Mouse (Mus musculus): ENCODE measurements around the gene Prr5. TPM values are rescaled to one million over a fixed set of nuclear protein-coding genes. Genes with fewer than 3 reads are reported as not detected.
A peak's percentile ranks its signal among the peaks of the same experiment; 100 is the strongest.

Gene Prr5
- total RNA-seq, 2 experiments from 2014 or later = 3.9 to 4.1 TPM

GRCm38 (mm10) chr15:84680545-84681454, 11.4 kb downstream of the Prr5 start:
- peak; percentile 92 for DNase-seq

GRCm38 (mm10) chr15:84681455-84682193, 12.2 kb downstream of the Prr5 start:
- peak; percentile 66 for DNase-seq

GRCm38 (mm10) chr15:84682206-84682605, 12.8 kb downstream of the Prr5 start:
- DNase-seq = no peak

GRCm38 (mm10) chr15:84682821-84683220, 13.4 kb downstream of the Prr5 start:
- DNase-seq = no peak

GRCm38 (mm10) chr15:84684520-84684919, 15.1 kb downstream of the Prr5 start:
- no peak for DNase-seq

- DNase-seq = no peak
Observed at GRCm38 (mm10) chr15:84685417-84685816, 16.0 kb downstream of the Prr5 start.

GRCm38 (mm10) chr15:84687904-84688303, 18.5 kb downstream of the Prr5 start:
- peak; percentile 31 for DNase-seq

- no peak for DNase-seq
Observed at GRCm38 (mm10) chr15:84689356-84689755, 19.9 kb downstream of the Prr5 start.

- no peak for DNase-seq
Observed at GRCm38 (mm10) chr15:84691513-84691912, 22.1 kb downstream of the Prr5 start.

GRCm38 (mm10) chr15:84692645-84693044, 23.2 kb downstream of the Prr5 start:
- DNase-seq = no peak

- no peak for DNase-seq
Observed at GRCm38 (mm10) chr15:84696021-84696420, 26.6 kb downstream of the Prr5 start.

GRCm38 (mm10) chr15:84697611-84698011, 28.2 kb downstream of the Prr5 start:
- DNase-seq = peak; percentile 84

- no peak for DNase-seq
Observed at GRCm38 (mm10) chr15:84698189-84698588, 28.8 kb downstream of the Prr5 start.

- DNase-seq = peak; percentile 42
Observed at GRCm38 (mm10) chr15:84700147-84700794, 30.9 kb downstream of the Prr5 start.

GRCm38 (mm10) chr15:84701947-84702346, 32.5 kb downstream of the Prr5 start:
- DNase-seq = peak; percentile 50

GRCm38 (mm10) chr15:84702391-84703345, 33.2 kb downstream of the Prr5 start:
- DNase-seq = peak; percentile 68

- no peak for DNase-seq
Observed at GRCm38 (mm10) chr15:84703992-84704391, 34.6 kb downstream of the Prr5 start.

GRCm38 (mm10) chr15:84705351-84705901, 36.0 kb downstream of the Prr5 start:
- no peak for DNase-seq

- no peak for DNase-seq
Observed at GRCm38 (mm10) chr15:84706983-84707619, 37.7 kb downstream of the Prr5 start.

- no peak for DNase-seq
Observed at GRCm38 (mm10) chr15:84712566-84713405, 43.4 kb downstream of the Prr5 start.
